Mouse (Mus musculus): ENCODE data around the gene Gm20671. TPM values are rescaled to one million over a fixed set of nuclear protein-coding genes. Genes with fewer than 3 reads are reported as not detected.
"Not testable (repeated sequence)": the region's sequence is repeated elsewhere in the genome, so short reads cannot be mapped to it uniquely, and the experiment has no call there.

The Gm20671 gene
- polyA plus RNA-seq, 1 experiment, result not detected

DNA sequence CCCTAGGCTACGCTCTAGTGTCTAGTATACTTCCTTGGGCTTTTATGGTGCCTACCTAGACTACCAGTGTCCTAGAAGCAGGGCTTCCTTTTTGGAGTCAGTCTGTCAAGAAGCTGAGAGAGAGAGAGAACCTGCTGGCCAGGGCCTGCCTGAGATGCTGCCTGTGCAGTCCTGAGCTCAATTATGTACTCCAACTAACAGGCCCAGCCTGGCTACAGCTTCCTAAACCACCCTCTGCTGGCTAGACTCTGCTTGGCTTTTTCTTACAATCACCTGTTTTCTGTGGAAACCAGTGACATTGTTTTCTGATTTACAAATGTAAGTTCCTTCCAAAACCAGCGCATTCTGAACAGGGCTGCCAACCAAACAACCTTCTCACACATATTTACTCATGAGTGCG, 86.8 kb downstream of the Gm20671 start:
- no peak for DNase-seq (ENCODE audit: extremely low spot score in 1 of 2, low spot score in 1 of 2)

DNA sequence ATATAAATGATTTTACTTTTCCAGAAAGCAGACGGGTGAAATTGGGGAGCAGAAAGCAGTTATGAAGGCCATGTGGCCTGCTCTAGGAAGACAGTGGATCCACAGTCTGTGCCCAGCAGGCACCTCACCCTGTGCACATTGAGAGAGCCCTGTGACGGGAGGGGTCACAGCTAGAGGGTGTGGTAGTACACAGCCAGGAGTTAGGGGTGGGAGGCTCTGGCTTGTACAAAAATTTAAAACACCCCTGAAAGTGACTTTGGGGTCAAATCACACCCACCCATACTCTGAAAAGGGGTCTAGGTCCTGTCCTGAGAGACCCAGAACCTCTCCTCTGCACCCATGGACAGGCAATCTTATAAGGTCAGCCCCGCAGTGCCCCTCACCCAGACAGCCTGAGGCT, 90.1 kb downstream of the Gm20671 start:
- DNase-seq (ENCODE audit: extremely low spot score in 1 of 2, low spot score in 1 of 2), result not testable (repeated sequence)

DNA sequence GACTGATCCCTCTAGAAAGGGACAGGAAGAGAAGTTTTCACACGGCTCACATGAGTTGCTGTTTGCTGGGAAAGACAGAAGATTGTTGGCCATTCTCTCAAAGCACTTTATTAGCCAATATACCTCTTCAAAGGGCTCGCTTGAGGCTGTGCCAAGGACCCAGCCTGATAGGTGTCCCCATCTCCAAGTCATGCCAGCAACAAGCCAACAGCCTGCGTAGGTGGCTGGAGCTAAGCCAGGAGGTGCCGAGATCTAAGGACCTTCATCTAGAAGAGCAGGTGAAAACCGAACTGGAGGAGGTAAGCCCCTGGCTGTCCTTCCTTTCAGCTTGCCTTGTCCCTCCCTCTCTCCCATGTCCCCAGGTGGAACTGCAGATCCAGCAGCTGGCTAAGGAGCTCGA, 91.1 kb downstream of the Gm20671 start:
- DNase-seq (ENCODE audit: extremely low spot score in 1 of 2, low spot score in 1 of 2), result no peak

DNA sequence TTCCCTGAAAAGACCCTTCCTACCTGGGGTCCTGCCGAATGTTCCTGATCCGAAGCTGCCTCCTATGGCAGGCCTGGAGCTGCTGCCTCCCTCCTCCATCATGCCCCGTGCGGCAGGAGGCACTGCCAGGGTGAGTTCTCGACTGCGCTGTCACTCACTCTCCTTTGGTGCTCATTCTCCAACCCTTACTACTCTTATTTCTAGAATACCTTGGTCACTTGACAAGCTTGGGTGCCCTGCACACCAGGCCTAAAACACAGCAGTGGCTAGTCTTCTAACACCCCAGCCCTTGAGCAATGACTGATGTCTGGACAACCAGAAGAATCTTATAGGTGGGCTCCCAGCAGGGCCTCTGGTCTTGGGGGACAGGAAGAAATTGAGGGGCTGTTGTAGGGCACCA, 93.0 kb downstream of the Gm20671 start:
- not testable (repeated sequence) for DNase-seq (ENCODE audit: extremely low spot score in 1 of 2, low spot score in 1 of 2)

DNA sequence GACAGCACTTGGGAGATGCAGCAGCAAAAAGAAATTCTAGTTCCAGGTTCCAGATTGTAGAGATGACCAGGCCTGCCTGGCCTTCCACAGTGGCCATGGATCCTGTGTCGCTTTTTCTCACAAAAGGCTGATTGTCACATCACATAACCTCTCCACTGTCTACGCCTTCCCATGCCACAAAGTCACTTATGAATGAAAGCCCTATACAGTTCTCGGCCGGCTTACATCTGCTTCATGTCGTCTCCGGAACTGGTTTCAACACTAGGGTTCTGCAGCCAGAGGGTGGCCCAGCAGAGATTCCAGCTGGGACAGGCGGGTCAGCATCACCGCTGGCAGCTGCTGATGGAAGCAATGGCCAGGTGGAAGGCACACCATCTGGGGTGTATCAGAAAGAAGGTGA, 98.1 kb downstream of the Gm20671 start:
- no peak for DNase-seq (ENCODE audit: extremely low spot score in 1 of 2, low spot score in 1 of 2)

DNA sequence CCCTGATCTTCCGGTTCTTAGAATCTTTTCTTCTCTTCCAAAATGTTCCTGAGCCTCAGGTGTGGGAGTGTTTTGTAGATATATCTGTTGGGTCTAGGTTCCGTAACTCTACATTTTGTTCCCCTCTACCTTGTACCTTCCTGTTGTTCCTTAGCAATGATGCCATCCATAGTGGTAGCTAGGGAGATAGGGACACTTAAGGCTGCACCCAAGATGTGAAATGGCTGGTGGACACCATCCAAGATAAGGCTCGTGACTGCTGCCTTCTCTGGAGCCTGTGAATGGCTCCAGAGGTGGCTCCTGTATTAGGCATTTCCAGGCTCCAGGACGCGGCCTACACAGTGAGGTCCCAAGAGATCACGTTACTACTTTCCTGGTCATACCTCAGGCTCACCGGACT, 98.6 kb downstream of the Gm20671 start:
- DNase-seq (ENCODE audit: extremely low spot score in 1 of 2, low spot score in 1 of 2), result no peak

DNA sequence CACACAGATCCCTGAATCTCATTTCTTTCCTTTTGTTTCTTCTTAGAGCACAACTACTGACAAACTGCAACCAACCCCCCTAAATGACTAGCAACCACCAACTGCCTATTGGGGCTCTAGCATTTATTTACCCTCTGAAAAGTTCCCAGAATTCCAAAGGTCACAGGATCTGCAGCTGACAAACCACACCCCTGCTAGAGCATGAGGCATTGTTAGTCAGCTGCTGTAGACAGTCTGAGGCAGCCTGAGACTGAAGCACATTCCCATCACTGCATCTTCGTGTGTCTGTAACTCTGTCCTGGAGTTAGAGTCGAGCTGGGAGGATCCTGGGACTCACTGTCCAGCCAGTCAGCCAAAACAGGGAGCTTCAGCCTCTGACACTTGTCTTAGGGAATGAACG, 101.5 kb downstream of the Gm20671 start:
- DNase-seq (ENCODE audit: extremely low spot score in 1 of 2, low spot score in 1 of 2), result not testable (repeated sequence)

DNA sequence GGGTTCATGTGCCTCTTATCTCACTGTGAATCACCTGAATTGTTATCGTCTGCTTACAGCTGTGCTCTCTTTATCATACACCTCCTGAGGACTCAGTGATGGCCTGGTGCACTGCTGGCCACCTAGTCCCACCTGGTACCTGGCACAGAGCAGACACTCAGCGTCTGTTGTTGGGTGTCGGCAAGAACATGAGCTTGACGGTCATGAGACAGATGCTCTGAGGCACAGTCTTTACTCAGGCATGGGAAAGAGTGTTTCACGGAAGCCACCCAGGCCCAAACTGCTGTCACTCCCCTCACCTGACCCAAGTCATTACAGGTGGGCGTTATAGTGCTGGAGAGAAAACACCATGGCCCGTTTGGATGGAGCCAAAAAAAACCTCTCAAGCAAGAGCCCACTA, 102.9 kb downstream of the Gm20671 start:
- no peak for DNase-seq (ENCODE audit: extremely low spot score in 1 of 2, low spot score in 1 of 2)

DNA sequence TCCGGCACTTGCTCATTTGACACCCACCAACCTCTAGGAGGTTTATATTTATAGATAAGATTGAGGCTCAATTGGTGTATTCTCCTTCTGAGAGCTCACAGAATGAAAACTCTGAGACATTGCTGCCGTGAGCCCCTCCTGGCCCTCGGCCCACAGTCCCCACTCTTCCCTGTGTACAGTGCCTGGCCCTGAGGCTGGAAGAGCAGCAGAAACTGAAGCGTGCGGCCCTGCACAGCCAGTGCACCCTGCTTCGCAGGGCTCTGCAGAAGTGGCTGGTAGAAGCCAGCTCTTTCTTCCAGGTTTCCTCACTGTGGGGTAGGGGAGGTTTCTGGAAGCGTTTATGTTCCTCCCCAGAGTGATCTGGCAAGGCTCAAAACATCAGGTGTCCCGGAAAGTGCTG, 104.2 kb downstream of the Gm20671 start:
- not testable (repeated sequence) for DNase-seq (ENCODE audit: extremely low spot score in 1 of 2, low spot score in 1 of 2)

DNA sequence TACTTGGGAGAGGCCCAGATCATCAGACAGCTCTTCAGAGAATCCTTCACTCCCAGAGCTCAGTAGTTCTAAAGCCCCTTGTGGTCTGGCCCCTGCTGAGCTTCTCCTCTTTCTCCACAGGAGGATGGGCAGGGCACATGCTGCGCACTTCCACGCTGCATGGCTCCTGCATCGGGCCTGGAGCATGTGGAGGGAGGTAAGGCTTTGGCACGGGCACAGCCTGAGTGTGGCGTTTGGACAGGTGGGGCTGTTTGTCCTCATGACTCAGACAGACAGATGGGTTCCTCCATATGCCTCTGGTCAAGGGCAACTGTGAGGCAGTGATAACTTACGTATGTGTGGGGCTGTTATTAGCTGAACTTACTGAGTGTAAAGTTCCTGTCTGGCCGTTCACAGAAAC, 104.6 kb downstream of the Gm20671 start:
- DNase-seq (ENCODE audit: extremely low spot score in 1 of 2, low spot score in 1 of 2), result no peak

DNA sequence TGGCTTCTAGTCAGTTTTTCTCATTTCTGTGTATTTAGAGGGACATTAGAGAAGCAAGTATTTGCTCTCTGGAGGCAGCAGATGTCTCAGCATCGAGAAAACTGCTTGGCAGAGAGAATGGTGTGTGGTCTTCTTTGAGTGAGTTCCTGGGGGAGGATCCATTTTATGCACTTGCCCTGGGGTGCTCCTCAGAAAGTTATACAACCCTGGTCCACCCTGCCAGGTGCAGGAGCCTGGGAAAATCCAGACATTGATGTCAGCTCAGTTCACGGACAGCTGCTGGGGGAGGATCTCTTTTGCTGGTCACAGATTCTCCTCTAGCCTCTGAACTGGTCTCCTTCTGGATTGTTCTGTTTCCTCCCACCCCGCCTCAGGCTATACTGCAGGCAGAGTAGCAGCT, 105.6 kb downstream of the Gm20671 start:
- no peak for DNase-seq (ENCODE audit: extremely low spot score in 1 of 2, low spot score in 1 of 2)

DNA sequence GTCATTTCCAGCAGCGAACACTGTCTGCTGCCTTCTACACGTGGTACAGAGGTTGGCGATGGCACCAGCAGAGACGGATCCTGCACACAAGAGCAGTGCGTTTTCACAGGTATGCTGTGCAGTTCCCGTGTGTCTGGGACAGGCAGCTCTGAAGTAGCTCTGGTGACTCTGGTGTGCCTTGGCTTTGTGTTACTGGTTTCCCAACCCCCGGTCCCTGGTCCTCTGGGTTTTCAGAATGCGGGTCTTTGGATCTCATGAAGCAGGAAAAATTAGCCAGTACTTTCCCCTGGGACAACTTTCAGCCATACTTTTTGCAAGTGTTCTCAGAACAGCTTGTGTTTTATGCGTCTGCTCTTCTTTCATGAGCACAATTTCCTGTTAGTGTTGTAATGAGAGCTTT, 106.5 kb downstream of the Gm20671 start:
- DNase-seq (ENCODE audit: extremely low spot score in 1 of 2, low spot score in 1 of 2), result no peak

DNA sequence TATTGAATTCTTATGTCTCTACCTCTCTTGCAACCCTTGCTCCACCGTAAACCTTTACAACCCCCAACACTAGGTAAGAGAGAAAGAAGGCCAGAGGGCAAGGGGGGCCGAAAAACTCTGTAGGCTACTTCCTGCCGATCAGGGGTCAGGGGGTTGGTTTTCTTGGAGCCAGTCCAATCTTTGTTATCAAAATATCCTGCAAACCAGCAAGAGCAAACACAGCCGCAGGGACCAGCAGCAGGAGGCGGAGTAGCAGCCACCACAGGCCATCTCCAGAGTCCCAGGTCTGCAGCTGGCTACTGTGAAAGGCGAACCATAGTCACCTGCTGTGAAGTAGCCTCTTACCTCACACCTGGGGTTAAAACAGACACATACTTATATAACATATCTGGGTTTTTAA, 108.0 kb downstream of the Gm20671 start:
- no peak for DNase-seq (ENCODE audit: extremely low spot score in 1 of 2, low spot score in 1 of 2)

DNA sequence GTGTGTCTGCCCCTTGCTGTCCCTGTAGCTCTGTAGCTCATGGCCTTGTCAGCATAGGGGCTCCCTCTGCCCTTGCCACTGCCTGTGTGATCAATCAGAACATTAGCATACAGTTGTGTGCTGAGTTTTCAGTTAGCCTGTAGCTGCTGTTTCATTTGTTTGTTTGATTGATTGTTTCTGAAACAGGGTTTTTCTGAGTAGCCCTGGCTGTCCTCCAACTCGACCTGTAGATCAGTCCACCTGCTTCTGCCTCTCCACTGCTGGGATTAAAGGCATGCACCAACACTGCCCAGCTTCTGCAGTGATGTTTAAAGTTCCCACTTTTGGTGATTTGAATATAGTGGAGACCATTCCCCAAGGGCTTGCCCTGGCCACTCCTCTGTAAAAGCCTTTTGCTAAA, 109.2 kb downstream of the Gm20671 start:
- no peak for DNase-seq (ENCODE audit: extremely low spot score in 1 of 2, low spot score in 1 of 2)

DNA sequence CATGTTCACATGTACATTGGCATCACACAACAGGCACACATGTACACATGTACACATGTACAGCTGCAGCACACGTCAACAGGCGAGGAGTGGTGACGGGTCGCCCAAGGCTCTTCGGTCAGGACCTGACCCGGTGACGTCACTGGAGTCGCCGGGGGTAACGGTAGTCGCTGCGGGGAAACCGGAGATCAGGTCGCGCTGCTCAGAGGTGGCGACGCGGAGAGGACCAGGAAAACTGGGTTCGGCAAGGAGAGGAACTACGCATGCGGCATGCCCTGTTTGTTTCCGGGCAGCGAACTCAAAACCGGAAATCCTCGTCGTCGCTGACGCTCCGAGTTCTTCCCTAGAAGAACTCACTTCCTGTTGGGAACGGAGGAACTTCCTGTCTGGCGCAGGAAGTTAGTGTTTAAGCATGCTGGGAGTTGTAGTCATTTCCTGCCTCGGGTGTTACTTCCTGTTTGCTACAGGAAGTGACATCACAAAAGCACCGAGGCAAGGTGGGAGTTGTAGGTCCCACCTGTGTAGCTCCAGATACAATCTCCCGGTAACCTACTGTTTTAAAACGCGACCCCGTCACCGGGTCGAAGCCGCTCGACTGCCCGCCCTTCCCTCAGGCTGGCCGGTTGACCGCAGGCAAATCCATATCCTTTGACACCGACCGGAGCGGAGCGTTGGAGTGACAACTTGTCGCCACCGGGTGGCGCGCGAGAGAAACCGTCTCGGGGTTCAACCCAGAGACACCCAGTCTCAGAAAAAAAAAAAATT, 113.0 kb downstream of the Gm20671 start:
- peak; percentile 91 to 94 for DNase-seq (ENCODE audit: extremely low spot score in 1 of 2, low spot score in 1 of 2)

DNA sequence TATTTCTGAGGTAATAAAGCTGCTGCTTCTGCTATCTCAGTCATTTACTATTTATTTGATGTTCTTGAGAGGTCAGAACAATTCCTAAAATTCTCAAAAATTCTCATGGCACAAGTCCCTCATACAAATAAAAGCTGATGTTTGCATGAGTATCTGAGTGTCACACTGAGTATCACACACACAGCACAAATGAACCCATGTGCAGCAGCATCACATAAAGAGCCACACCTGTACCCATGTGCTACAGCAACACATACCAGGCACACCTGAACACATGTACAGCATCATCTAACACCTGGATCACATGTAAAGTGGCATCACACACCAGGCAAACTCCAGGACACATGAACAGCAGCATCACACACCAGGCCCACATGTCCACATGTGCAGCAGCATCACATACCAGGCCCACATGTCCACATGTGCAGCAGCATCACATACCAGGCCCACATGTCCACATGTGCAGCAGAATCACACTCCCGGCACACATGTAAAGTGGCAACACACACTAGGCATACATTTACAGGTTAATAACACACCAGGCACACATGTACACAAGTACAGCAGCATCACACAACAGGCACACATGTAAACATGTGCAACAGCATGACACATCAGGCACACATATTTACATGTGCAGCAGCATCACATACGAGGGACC, 113.7 kb downstream of the Gm20671 start:
- no peak for DNase-seq (ENCODE audit: extremely low spot score in 1 of 2, low spot score in 1 of 2)

DNA sequence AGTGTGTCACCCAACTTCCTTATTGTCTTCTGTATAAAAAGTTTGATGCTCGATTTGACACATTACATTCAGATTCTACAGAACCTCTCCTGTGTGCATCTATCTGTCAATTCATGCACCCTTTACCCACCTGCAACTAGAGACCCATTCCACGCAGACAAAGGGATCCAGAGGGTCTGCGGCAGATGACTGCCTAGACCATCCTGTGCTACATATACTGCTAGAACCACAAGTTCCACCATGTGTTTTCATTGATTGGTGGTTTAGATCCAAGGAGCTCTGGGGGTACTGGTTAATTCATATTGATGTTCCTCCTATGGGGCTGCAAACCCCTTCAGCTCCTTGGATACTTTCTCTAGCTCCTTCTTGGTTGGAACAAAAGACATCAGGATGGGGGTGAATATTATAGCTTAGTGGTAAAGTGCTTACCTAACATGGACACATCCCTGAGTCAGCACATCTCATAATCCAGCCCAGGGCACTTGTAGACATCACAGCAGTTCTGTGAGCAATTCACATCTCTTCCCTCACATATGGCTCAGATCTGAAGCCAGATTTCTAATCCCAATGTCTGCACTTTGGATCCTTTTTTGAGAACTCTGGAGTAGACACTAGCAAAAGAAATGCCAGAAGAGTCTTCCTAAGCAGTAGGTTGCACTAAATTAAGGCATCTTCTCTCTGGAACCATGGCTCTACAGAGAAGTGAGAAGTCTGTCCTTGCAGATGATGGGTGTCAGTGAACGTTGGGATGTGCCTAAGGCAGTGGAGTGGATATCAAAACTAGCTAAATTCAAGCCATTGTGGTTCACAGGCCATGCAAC, 114.5 kb downstream of the Gm20671 start:
- no peak for DNase-seq (ENCODE audit: extremely low spot score in 1 of 2, low spot score in 1 of 2)

DNA sequence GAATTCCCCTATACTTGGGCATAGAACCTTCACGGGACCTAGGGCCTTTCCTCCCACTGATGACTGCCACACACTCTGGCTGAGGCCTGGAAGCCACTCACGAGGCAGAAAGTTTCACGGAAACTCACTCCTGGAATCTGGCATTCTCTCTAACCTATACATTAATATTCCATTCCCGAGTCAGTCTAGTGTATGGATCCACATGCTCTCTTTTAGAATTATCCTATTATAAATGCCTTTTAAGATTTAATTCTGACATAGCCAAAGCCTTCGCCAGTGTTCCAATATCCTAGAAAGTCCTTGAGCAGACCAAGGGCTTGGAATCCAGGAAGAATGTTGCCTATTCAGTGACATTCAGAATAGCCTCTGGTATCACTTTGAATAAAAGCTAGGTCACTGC, 115.4 kb downstream of the Gm20671 start:
- DNase-seq (ENCODE audit: extremely low spot score in 1 of 2, low spot score in 1 of 2), result no peak

DNA sequence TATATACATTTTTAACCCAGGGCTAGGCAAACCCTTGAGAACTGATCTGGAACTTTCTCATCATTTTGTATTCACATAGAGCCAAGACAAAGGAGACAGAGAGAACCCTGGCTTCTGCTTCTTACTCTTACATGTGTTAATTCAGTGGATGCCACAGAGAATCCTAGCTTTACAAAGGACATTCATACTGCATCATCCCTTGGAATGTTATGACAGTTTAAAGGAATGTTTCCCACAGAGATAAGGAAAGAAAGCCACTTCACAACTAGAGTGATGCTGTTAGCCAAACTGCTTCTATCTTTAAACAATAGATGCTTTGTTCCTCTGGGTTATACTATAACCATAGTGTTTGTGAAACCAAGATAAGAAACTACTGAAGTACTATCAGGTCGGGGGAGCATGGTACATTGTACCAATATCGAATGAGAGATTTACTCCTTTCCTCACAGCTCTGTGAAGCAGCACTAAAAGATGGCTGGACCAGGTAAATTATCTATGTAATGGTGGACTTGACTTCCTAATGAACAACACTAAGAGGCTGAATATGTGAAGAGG, 120.6 kb downstream of the Gm20671 start:
- DNase-seq (ENCODE audit: extremely low spot score in 1 of 2, low spot score in 1 of 2), result no peak

DNA sequence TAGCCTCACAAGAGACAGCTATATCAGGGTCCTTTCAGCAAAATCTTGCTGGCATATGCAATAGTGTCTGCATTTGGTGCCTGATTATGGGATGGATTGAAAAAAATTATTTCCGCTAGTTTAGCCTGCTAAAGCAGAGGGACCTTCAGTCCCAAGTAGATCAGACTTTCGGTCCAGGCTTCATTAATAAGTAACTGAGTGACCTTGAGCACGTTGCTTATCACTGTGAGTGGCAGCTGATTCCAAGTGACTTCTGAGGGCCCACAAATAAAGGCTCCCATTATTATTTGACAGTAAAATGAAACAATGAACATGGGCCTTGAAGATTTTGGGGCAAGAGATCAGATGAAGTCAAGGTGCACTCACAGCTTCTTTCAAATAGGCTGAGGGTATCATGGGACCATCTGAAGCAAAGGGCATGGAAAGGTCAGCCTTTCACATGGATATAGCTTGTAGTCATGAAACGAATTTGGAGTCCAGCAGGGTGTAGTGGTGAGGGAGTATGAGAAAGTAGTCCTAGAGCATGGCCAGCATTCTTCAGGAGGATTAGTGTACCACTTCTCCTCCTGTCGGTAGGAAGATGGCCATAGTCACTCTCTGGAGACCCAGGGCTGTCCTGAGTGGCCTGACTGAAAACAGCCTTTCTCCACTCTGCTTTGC, 129.6 kb downstream of the Gm20671 start:
- DNase-seq (ENCODE audit: extremely low spot score in 1 of 2, low spot score in 1 of 2), result no peak

DNA sequence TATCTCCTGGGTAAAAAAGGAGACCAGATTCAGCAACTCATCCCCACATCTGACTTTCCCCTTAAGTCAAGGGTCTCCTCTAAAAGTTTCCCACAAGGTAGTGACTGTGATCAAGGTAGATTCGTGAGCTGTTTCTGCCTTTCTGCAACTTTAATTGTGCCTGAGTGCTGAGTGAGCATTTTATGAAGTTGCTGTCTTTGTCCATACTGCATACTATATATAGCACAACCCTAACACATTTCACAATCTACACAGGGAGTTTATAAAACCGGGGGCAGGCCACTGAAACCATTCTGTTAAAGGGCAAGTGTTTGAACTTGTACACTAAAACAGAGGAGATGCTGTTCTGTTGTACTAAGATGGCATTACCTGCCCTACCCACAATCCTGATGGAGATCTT, 133.5 kb downstream of the Gm20671 start:
- no peak for DNase-seq (ENCODE audit: extremely low spot score in 1 of 2, low spot score in 1 of 2)

Data from frontal cortex, adult 2 months (tissue).